In genomic region chr13:86726695-86727094, GRCm38 (mm10) we compare ENCODE assay signal across 16 mouse cellular contexts.
"Had no signal": no experiment of that assay in that cellular context is flagged by ENCODE, and none has a peak within 500 bp of the region (broad histone marks: within the 10 kb centered on the region; RNA-seq: fewer than 3 reads in every experiment).

No protein-coding gene starts in this region.

- H3K4me2 ChIP-seq: lung, embryonic 15.5 days; midbrain, embryonic 15.5 days; neural tube, embryonic 12.5 days; stomach, embryonic 15.5 days had no signal

- H3K27me3 ChIP-seq: lung, embryonic 15.5 days; megakaryocyte, embryonic 14.5 days; midbrain, embryonic 15.5 days; neural tube, embryonic 12.5 days; stomach, embryonic 15.5 days had no signal

- H3K4me1 ChIP-seq: lung, embryonic 15.5 days; megakaryocyte, embryonic 14.5 days; midbrain, embryonic 15.5 days; neural tube, embryonic 12.5 days; stomach, embryonic 15.5 days had no signal

- DNase-seq: lung, adult 18-20 months; lung, postnatal 14 days; lung, postnatal 36 days; right cerebral cortex, postnatal 14 days; thymus, adult 2 months; thymus, postnatal 25 days; thymus, postnatal 4 days had no signal

- H3K9ac ChIP-seq: liver, embryonic 14.5 days; lung, embryonic 15.5 days; midbrain, embryonic 15.5 days; neural tube, embryonic 12.5 days; stomach, embryonic 15.5 days had no signal

- H3K27ac ChIP-seq: liver, embryonic 14.5 days; lung, embryonic 15.5 days; macrophage; midbrain, embryonic 15.5 days; neural tube, embryonic 12.5 days; stomach, embryonic 15.5 days; stomach, postnatal 0 days had no signal

- ATAC-seq: lung, postnatal 0 days; midbrain, embryonic 15.5 days had no signal

- H3K4me3 ChIP-seq: lung, embryonic 15.5 days; megakaryocyte, embryonic 14.5 days; midbrain, embryonic 15.5 days; neural tube, embryonic 12.5 days; stomach, embryonic 15.5 days had no signal

- H3K36me3 ChIP-seq: lung, embryonic 15.5 days; midbrain, embryonic 15.5 days; neural tube, embryonic 12.5 days; stomach, embryonic 15.5 days had no signal

- H3K9me3 ChIP-seq: lung, embryonic 15.5 days; megakaryocyte, embryonic 14.5 days; midbrain, embryonic 15.5 days; neural tube, embryonic 12.5 days; stomach, embryonic 15.5 days had no signal
